Mouse (Mus musculus) heart, postnatal 14 days (tissue): ENCODE measurements around the gene Crtap. TPM values are rescaled to one million over a fixed set of nuclear protein-coding genes. Genes with fewer than 3 reads are reported as not detected.
A peak's percentile ranks its signal among the peaks of the same experiment; 100 is the strongest.

Experiments used
- DNase-seq, 2 experiments: peaks; one replicate each; pipeline ENCODE4 v3.0.0; 2021 to 2022
- intact Hi-C: fragments of 180-260 bp; cut with DNase I; formaldehyde crosslinking; loops from one replicate; pipeline ENCODE4 v1.15.1; 2025
- long read RNA-seq, 2 experiments: library from polyadenylated mRNA; stranded (forward); transcript quantifications; one replicate each; pipeline ENCODE4 v2.0.0; 2021
- total RNA-seq, 2 experiments: library from RNA; stranded (reverse); gene quantifications; 2 replicates each; pipeline ENCODE4 v1.2.3; 2021

Crtap gene
- total RNA-seq, result 10 to 100 TPM; 35.4 to 41.3 TPM
- long read RNA-seq, experiment 1, transcript Crtap-201 (7 exons, 1,674 nt), result major isoform, 57 of 63 reads
- long read RNA-seq, experiment 1, partial matches to known transcripts, result 6 of 63 reads
- long read RNA-seq, experiment 1, other reads (novel, unspliced or antisense), result 0 of 63 reads
- long read RNA-seq, experiment 2, transcript Crtap-201 (7 exons, 1,674 nt), result major isoform, 45 of 46 reads
- long read RNA-seq, experiment 2, partial matches to known transcripts, result 0 of 46 reads
- long read RNA-seq, experiment 2, other reads (novel, unspliced or antisense), result 1 of 46 reads

GRCm38 (mm10) chr9:114389905-114390748, at the start of gene Crtap:
TSS of gene Crtap (minus strand) at chr9:114390675.
- intact Hi-C loops, result loop anchor here (10.0 kb wide), 1 partner anchor 405 kb away; no protein-coding TSS in a partner anchor
- peak; percentile 70 to 73 for DNase-seq

DNA sequence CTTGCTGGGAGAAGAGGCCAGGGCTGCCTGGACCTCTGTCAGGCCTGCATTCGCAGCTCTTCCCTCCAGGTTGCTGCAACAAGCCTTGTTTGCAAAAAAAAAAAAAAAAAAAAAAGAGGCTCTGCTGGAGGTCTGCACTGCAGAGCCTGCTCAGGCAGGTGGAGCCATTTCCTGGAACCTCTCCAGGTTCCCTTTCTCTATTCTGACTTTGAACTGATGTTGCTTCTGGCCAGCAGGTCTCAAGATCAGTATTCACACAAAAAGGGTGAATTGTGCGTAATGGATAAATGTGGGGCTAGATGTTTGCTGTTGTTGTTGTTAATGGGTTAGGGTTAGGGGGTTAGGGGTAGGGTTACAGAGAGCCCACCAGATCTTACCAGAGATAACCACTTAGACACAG, 45.2 kb upstream of the Crtap start:
- DNase-seq, result no peak
- intact Hi-C loops, result no loop called here

- no peak for DNase-seq
- intact Hi-C loops, result no loop called here
Observed at GRCm38 (mm10) chr9:114428103-114428834, 37.8 kb upstream of the Crtap start.

- no peak for DNase-seq
- intact Hi-C loops, result no loop called here
Observed at GRCm38 (mm10) chr9:114427425-114427824, 37.0 kb upstream of the Crtap start.

GRCm38 (mm10) chr9:114426201-114426600, 35.7 kb upstream of the Crtap start:
- intact Hi-C loops, result no loop called here
- no peak for DNase-seq

DNA sequence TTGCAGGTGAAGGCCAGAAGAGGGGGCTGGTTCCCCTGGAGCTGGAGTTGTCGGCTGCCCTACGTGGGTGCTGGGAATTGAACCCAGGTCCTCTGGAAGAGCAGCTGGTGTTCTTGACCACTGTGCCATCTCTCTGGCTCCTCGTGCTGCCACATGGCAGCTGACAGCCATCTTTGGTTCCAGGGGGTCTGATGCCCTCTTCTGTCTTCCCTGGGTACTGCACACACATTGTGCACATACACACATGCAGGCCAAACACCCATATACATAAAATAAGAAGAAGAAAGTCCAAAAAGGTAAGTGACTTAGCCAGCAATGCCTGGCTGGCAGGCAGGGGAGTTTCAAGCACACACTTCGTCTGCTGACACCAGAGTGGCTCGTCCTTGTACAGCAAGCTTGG, 35.1 kb upstream of the Crtap start:
- DNase-seq, result no peak
- intact Hi-C loops, result no loop called here

GRCm38 (mm10) chr9:114421797-114422196, 31.3 kb upstream of the Crtap start:
- intact Hi-C loops, result no loop called here
- no peak for DNase-seq

GRCm38 (mm10) chr9:114421045-114421444, 30.6 kb upstream of the Crtap start:
- intact Hi-C loops, result no loop called here
- DNase-seq, result no peak

- intact Hi-C loops, result no loop called here
- no peak for DNase-seq
Observed at GRCm38 (mm10) chr9:114420443-114420842, 30.0 kb upstream of the Crtap start.

DNA sequence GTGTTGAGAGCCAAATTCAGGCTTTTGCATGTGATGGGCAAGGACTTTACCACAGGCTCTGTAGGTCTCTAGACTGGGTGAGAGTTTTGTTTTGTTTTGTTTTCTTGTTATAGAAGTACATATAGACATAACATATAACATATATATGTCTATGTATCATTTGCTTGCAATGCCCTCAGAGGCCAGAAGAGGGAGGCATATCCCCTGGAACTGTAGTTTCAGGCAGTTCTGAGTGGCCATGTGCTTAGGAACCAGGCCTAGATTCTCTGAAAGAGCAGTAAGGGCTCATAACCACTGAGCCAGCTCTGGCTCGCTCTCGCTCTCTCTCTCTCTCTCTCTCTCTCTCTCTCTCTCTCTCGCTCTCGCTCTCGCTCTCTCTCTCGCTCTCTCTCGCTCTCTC, 27.7 kb upstream of the Crtap start:
- intact Hi-C loops, result loop anchor here (5.0 kb wide), 1 partner anchor 164 kb away; no protein-coding TSS in a partner anchor
- DNase-seq, result peak in 1 of 2 experiments; percentile 48

DNA sequence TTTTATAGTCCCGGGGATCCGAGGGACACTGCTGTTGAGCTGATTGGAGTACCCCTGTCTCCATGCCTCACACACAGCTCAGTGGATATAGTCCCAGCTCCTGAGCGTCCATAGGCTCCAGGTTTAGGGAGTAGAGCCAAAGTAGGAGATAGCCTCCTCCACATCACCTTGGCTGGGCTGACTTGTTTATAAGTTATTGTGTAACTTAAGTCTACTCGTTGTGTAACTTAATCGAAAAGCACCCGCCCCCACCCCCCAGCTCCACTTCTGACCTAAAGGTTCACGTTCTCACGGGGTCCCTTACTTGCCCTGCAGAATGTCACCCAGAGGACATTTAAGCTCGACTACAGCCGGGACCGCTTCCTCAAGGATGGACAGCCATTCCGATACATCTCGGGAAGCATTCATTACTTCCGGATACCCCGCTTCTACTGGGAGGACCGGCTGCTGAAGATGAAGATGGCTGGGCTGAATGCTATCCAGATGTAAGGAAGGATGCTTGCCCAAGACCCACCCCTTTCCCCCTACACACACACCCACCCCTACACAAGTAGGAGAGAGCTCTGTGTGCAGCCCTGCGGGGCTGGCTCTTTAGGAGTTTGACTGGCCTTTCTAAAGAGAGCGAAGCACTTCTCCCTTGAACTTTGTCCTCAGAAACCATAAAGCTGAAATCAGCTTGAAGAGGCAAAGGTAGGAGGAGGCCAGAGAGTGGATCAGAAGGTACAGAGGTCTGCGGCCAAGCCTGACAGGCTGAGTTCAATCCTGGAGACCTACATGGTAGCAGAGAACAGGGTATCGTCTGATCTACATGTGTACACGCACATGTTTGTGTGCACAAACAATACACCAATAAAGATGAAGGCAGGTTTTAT, 26.4 kb upstream of the Crtap start:
- intact Hi-C loops, result loop anchor here (5.0 kb wide), 1 partner anchor 165 kb away; no protein-coding TSS in a partner anchor
- DNase-seq, result no peak

GRCm38 (mm10) chr9:114415701-114416100, 25.2 kb upstream of the Crtap start:
- peak; percentile 28 to 62 for DNase-seq
- intact Hi-C loops, result loop anchor here (2.0 to 5.0 kb wide), 2 partner anchors 83 to 167 kb away; no protein-coding TSS in a partner anchor

DNA sequence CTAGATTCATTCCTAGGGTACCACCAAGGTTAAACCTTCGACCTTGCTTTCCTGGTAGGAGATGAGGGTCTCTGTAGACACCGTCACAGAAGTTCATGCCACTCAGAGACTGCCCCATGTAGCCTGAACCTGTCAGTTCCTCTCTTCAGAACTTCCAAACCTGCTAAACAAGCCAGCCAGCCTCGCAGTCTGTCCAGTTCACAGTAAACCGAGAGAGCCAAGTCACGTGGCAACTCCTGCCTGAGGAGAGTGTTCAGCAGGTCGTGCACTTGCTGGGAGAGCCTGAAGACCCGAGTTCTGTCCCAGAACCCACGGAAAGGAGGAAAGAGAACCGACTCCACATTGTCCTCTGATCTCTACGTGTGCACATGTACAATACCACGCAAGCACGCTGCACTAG, 23.4 kb upstream of the Crtap start:
- intact Hi-C loops, result loop anchor here (2.0 kb wide), 1 partner anchor 85 kb away; no protein-coding TSS in a partner anchor
- DNase-seq, result no peak

- intact Hi-C loops, result no loop called here
- no peak for DNase-seq
Observed at GRCm38 (mm10) chr9:114412406-114412805, 21.9 kb upstream of the Crtap start.

DNA sequence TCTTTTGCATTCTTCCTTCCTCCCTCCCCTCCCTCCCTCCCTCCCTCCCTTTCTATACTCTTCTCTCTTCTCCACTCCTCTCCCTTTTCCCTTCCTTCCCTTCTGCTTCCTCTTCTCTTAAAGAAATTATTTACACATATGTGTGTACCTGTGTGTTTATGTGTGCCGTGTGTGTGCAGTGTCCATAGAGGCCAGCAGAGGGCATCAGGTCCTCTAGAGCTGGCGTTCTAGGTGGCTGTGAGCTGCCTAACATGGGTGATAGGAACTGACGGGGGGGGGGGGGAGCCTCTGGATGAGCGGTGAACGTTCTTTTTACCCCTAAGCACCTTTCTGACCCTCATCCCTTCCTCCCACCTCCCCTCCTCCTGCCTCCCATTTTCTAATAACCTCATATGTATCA, 20.8 kb upstream of the Crtap start:
- DNase-seq, result no peak
- intact Hi-C loops, result no loop called here

GRCm38 (mm10) chr9:114410313-114410862, 19.9 kb upstream of the Crtap start:
- intact Hi-C loops, result no loop called here

DNA sequence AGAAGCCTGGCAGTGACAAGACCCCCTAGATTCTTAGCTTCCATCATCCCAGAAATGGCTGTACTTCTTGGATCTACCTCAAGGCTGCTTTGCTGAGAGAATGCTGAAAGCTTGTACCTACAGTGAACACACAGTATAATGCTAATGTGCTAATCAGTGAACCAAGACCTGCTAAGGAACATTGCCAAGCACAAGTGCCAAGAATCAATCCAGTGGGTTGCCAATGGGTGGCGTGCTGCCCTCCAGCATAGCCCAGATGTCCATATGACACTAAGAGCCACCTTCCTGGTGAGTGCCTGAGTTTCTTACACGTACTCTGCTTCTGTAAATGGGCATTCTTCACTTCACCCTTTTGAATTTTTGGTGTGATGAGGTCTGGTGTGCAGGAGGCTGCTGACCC, 17.2 kb upstream of the Crtap start:
- intact Hi-C loops, result no loop called here
- no peak for DNase-seq

More at GRCm38 (mm10) chr9:114410313-114410862, 19.9 kb upstream of the Crtap start:
- DNase-seq, result no peak

DNA sequence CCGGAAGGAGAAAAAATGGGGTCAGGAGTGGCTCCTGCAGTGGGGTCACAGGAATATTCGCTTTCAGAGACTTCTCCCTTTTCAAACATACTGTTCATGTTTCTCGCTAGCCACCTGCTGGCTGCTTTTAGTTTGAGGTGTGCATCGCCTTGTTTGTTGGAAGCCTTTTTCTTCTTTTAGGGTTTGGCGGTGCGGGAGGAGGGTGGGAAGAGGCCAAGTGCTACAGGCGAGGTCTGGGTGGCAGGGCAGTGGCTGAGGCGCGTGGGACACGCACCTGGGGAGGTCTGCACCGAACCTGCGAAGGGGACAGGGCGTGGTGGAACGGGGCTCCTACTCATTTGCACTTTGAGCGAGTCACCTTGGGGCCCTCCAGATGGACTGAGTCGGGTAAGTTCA, 11.2 kb upstream of the Crtap start:
- no peak for DNase-seq
- intact Hi-C loops, result no loop called here

DNA sequence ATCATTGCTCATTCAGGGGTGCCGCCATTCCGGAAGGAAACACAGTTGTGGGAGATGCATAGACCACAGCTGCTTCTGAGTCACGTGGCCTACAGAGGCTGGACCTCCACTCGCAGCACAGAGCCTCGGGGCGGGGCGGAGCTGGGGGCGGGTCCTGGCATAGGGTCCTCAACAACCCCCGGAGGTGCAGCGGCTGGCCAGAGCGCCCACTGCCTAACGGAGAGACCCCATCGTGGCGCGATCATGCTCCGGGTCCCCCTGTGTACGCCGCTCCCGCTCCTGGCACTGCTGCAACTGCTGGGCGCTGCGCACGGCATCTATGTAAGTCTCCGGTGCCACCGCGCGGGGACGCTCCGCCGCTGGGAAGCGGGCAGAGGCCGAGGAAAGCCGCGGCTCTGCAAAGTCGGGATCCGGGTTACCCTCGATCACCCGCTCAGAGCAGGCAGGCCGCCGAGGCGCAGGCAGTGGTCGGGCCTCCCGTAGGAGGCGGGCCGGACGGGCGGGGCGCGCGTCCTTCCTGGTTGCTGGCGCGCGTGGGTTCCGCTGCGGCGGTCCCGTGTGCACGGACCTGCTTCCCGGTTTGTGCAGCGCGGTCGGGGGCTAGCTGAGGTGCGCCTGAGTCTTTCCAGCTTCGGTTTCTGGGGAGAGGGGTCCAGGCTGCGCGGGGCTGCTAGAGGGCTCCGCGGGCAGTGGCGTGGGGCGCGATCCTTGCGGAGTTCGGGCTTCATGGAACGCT, 10.6 kb upstream of the Crtap start, which contains the start of the genes Glb1 and Tmppe:
Gene Glb1, plus strand, starts transcription at position 128 of the 736 bp plus-strand sequence.
Gene Tmppe, plus strand, starts transcription at position 157 of the 736 bp plus-strand sequence.
- peak; percentile 82 to 83 for DNase-seq
- intact Hi-C loops, result no loop called here
